Mouse (Mus musculus): ENCODE results near the gene Nfe2l1. TPM values are rescaled to one million over a fixed set of nuclear protein-coding genes. Genes with fewer than 3 reads are reported as not detected.

The Nfe2l1 gene
- polyA plus RNA-seq, 1 experiment from 2014 or later, result 22.1 TPM

- TF ChIP-seq EP300 (IDR thresholded peaks at IDR 0.05; ENCODE audit: low read depth) (no peak), CTCF (IDR thresholded peaks at IDR 0.05; ENCODE audit: low read depth) (no peak)
- Histone ChIP-seq H3K27ac (ENCODE audit: low read depth) (no peak overlapping the region), H3K4me3 (ENCODE audit: low read depth, low read length) (peak overlapping the region; percentile 31; the same call in 1 of the 2 replicates), H3K27me3 (ENCODE audit: insufficient read depth, low read length) (peaks cover 29% of the 10 kb centered on the region), H3K36me3 (replicated peaks; ENCODE audit: insufficient read depth, low read length) (no peaks in the 10 kb centered on the region), H3K4me1 (ENCODE audit: insufficient read depth) (no peaks in the 10 kb centered on the region; the same call in 1 of the 2 replicates), H3K4me2 (ENCODE audit: low read depth, low read length) (peak overlapping the region; percentile 62), H3K9me3 (ENCODE audit: low read length) (no peaks in the 10 kb centered on the region), H3K9ac (replicated peaks) (no peak overlapping the region)
- DNase-seq, result no peak
- WGBS (ENCODE audit: insufficient replicate concordance), result 26% methylated on average over 4 of the region's 4 CpGs
- ATAC-seq, result no peak
Observed at GRCm38 (mm10) chr11:96875270-96875669, 45.5 kb upstream of the Nfe2l1 start.

GRCm38 (mm10) chr11:96873601-96874140 lies 43.9 kb upstream of the Nfe2l1 start:
- Histone ChIP-seq H3K36me3 (replicated peaks; ENCODE audit: insufficient read depth, low read length) (no peaks in the 10 kb centered on the region), H3K4me2 (ENCODE audit: low read depth, low read length) (no peak overlapping the region), H3K4me3 (ENCODE audit: low read depth, low read length) (no peak overlapping the region), H3K27me3 (ENCODE audit: insufficient read depth, low read length) (peaks cover 29% of the 10 kb centered on the region), H3K9ac (replicated peaks) (no peak overlapping the region), H3K4me1 (ENCODE audit: insufficient read depth) (no peaks in the 10 kb centered on the region; the same call in 1 of the 2 replicates), H3K27ac (ENCODE audit: low read depth) (no peak overlapping the region), H3K9me3 (ENCODE audit: low read length) (no peaks in the 10 kb centered on the region)
- no peak for DNase-seq
- WGBS (ENCODE audit: insufficient replicate concordance), result 47% methylated on average over 11 of the region's 11 CpGs
- no peak for ATAC-seq
- TF ChIP-seq EP300 (IDR thresholded peaks at IDR 0.05; ENCODE audit: low read depth) (no peak), CTCF (IDR thresholded peaks at IDR 0.05; ENCODE audit: low read depth) (no peak)

GRCm38 (mm10) chr11:96872441-96873379 lies 42.9 kb upstream of the Nfe2l1 start:
- no peak overlapping the region for H3K4me3 ChIP-seq (ENCODE audit: low read depth, low read length)
- H3K9me3 ChIP-seq (ENCODE audit: low read length), result no peaks in the 10 kb centered on the region
- peaks cover 29% of the 10 kb centered on the region for H3K27me3 ChIP-seq (ENCODE audit: insufficient read depth, low read length)
- no peak for DNase-seq
- no peak for ATAC-seq
- H3K4me1 ChIP-seq (ENCODE audit: insufficient read depth), result no peaks in the 10 kb centered on the region; the same call in 1 of the 2 replicates
- no peak overlapping the region for H3K4me2 ChIP-seq (ENCODE audit: low read depth, low read length)
- no peak overlapping the region for H3K27ac ChIP-seq (ENCODE audit: low read depth)
- no peak for TF ChIP-seq EP300 (IDR thresholded peaks at IDR 0.05; ENCODE audit: low read depth)
- no peak for TF ChIP-seq CTCF (IDR thresholded peaks at IDR 0.05; ENCODE audit: low read depth)
- 11% methylated on average over 24 of the region's 24 CpGs for WGBS (ENCODE audit: insufficient replicate concordance)
- H3K9ac ChIP-seq (replicated peaks), result no peak overlapping the region
- H3K36me3 ChIP-seq (replicated peaks; ENCODE audit: insufficient read depth, low read length), result no peaks in the 10 kb centered on the region

GRCm38 (mm10) chr11:96867149-96867548 lies 37.4 kb upstream of the Nfe2l1 start:
- H3K27ac ChIP-seq (ENCODE audit: low read depth), result no peak overlapping the region
- no peak overlapping the region for H3K9ac ChIP-seq (replicated peaks)
- DNase-seq (peak; percentile 77), ATAC-seq (no peak)
- no peak overlapping the region for H3K4me3 ChIP-seq (ENCODE audit: low read depth, low read length)
- H3K27me3 ChIP-seq (ENCODE audit: insufficient read depth, low read length), result peaks cover 13% of the 10 kb centered on the region
- WGBS (ENCODE audit: insufficient replicate concordance), result 16% methylated on average over 5 of the region's 5 CpGs
- no peaks in the 10 kb centered on the region for H3K4me1 ChIP-seq (ENCODE audit: insufficient read depth)
- no peaks in the 10 kb centered on the region for H3K9me3 ChIP-seq (ENCODE audit: low read length)
- H3K36me3 ChIP-seq (replicated peaks; ENCODE audit: insufficient read depth, low read length), result no peaks in the 10 kb centered on the region
- no peak overlapping the region for H3K4me2 ChIP-seq (ENCODE audit: low read depth, low read length)
- TF ChIP-seq CTCF (IDR thresholded peaks at IDR 0.05; ENCODE audit: low read depth) (peak; percentile 94), EP300 (IDR thresholded peaks at IDR 0.05; ENCODE audit: low read depth) (no peak)

- no peak overlapping the region for H3K4me2 ChIP-seq (ENCODE audit: low read depth, low read length)
- 43% methylated on average over 26 of the region's 26 CpGs for WGBS (ENCODE audit: insufficient replicate concordance)
Observed at GRCm38 (mm10) chr11:96863206-96863995, 33.6 kb upstream of the Nfe2l1 start.

GRCm38 (mm10) chr11:96862534-96862933 lies 32.8 kb upstream of the Nfe2l1 start:
- no peak overlapping the region for H3K27ac ChIP-seq (ENCODE audit: low read depth)
- peaks cover 13% of the 10 kb centered on the region for H3K27me3 ChIP-seq (ENCODE audit: insufficient read depth, low read length)
- TF ChIP-seq CTCF (IDR thresholded peaks at IDR 0.05; ENCODE audit: low read depth) (no peak), EP300 (IDR thresholded peaks at IDR 0.05; ENCODE audit: low read depth) (no peak)
- ATAC-seq (no peak), DNase-seq (no peak)
- whole genome bisulfite sequencing (ENCODE audit: insufficient replicate concordance), result 82% methylated on average over 12 of the region's 12 CpGs
- no peak overlapping the region for H3K9ac ChIP-seq (replicated peaks)
- H3K9me3 ChIP-seq (ENCODE audit: low read length), result no peaks in the 10 kb centered on the region
- no peak overlapping the region for H3K4me2 ChIP-seq (ENCODE audit: low read depth, low read length)
- H3K36me3 ChIP-seq (replicated peaks; ENCODE audit: insufficient read depth, low read length), result no peaks in the 10 kb centered on the region
- H3K4me1 ChIP-seq (ENCODE audit: insufficient read depth), result peaks cover 6% of the 10 kb centered on the region
- H3K4me3 ChIP-seq (ENCODE audit: low read depth, low read length), result no peak overlapping the region

More at GRCm38 (mm10) chr11:96863206-96863995, 33.6 kb upstream of the Nfe2l1 start:
- TF ChIP-seq EP300 (IDR thresholded peaks at IDR 0.05; ENCODE audit: low read depth), result no peak
- no peak for TF ChIP-seq CTCF (IDR thresholded peaks at IDR 0.05; ENCODE audit: low read depth)
- no peaks in the 10 kb centered on the region for H3K36me3 ChIP-seq (replicated peaks; ENCODE audit: insufficient read depth, low read length)
- DNase-seq (peak; percentile 33), ATAC-seq (peak; percentile 46)
- H3K9ac ChIP-seq (replicated peaks), result no peak overlapping the region
- peaks cover 13% of the 10 kb centered on the region for H3K27me3 ChIP-seq (ENCODE audit: insufficient read depth, low read length)
- H3K4me3 ChIP-seq (ENCODE audit: low read depth, low read length), result no peak overlapping the region
- H3K27ac ChIP-seq (ENCODE audit: low read depth), result no peak overlapping the region
- H3K4me1 ChIP-seq (ENCODE audit: insufficient read depth), result peaks cover 6% of the 10 kb centered on the region
- H3K9me3 ChIP-seq (ENCODE audit: low read length), result no peaks in the 10 kb centered on the region

Data from liver, postnatal 0 days (tissue).